Mouse (Mus musculus): ENCODE data around the gene Rtcb. TPM values are rescaled to one million over a fixed set of nuclear protein-coding genes. Genes with fewer than 3 reads are reported as not detected.
A peak's percentile ranks its signal among the peaks of the same experiment; 100 is the strongest.

Gene Rtcb
- polyA plus RNA-seq (2015; fragmentation: Nextera tagmentation; extraction: Ambion mirVana), result 194 and 204 TPM in 2 replicates

DNA sequence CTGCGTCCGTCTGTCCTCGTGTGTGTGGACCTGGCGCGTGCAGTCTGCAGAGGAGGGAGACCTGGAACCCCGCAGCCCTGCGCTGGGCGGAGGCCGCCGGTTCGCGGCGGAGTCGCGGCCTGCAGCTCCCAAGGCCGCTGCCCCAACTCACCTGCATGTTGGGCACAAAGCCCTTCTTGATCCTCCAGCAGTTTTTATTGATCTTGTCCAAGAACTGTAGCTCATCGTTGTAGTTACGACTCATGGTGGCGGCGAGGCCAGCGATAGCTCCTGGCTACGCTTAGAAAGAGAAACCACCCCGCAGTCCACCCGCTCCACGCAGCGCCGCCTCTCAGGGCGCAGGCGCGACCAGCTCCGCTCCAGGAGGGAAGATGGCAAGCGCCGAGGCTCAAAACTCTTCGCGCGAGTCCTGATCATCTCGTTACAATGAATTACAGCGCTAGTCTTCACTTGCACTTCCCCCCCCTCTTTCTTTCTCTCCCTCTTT is at the start of gene Rtcb:
Rtcb (minus strand) TSS at position 360 of the 487 bp plus-strand sequence.
- H3K27me3 ChIP-seq, result no peaks in the 10 kb centered on the region
- H3K4me1 ChIP-seq, result peaks cover 7% of the 10 kb centered on the region; the same call in 1 of the 2 replicates
- H3K36me3 ChIP-seq, result peaks cover 30% of the 10 kb centered on the region
- WGBS, result under 1% methylated on average over 38 of the region's 38 CpGs
- H3K27ac ChIP-seq, result peak within 1 kb of the TSS; percentile 84
- H3K4me2 ChIP-seq, result peak within 1 kb of the TSS; percentile 88
- H3K9me3 ChIP-seq, result no peaks in the 10 kb centered on the region
- peak within 1 kb of the TSS; percentile 96 for H3K9ac ChIP-seq
- peak; percentile 84 for ATAC-seq (ENCODE audit: insufficient number of reproducible peaks, insufficient read depth, low FRiP score, low TSS enrichment, low read depth)
- H3K4me3 ChIP-seq, result peak within 1 kb of the TSS; percentile 99

DNA sequence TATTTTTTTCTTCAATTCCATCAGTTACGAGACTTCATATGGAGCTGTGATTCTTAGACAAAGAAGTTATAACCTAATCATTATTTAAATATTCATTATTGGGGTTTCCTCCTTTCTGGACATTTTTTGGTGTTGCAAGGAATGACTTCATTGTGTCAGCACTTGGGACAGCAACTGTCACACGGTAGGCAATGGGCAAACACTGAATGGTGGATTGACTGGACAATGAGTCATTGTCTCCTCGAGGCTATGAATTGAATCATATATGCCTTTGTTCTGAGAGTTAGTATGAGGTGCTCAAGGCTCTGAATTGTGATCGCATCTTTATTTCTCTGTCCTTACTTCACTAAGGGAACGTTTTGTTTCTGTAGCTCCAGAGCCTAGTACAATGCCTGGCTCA is 48.8 kb upstream of the Rtcb start:
- WGBS, result 73% methylated on average over 5 of the region's 5 CpGs
- Histone ChIP-seq H3K27ac (no peak overlapping the region), H3K27me3 (no peaks in the 10 kb centered on the region), H3K4me3 (no peak overlapping the region), H3K36me3 (no peaks in the 10 kb centered on the region), H3K9ac (no peak overlapping the region), H3K4me2 (no peak overlapping the region), H3K4me1 (no peaks in the 10 kb centered on the region), H3K9me3 (no peaks in the 10 kb centered on the region)
- ATAC-seq (ENCODE audit: insufficient number of reproducible peaks, insufficient read depth, low FRiP score, low TSS enrichment, low read depth), result no peak

DNA sequence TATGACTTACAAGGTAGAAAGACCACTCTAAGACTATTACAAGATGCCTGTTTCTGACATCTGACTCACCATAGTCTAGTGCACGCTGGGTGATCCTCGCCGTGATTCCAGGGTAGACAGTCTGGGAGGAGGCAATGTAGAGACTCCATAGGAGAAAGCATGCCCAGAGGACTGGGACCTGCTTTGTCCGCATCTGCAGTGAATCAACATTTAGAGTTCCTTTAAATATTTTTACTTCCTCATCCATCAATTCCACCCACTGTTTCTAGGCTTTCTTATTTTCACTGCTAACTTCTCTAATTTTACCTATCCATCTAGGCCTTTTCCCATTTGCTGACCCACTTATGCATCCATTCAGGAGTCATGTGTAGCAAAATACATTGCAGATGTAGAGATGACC is 42.8 kb upstream of the Rtcb start:
- H3K9me3 ChIP-seq, result no peaks in the 10 kb centered on the region
- no peak overlapping the region for H3K4me2 ChIP-seq
- H3K27ac ChIP-seq, result no peak overlapping the region
- no peaks in the 10 kb centered on the region for H3K4me1 ChIP-seq
- ATAC-seq (ENCODE audit: insufficient number of reproducible peaks, insufficient read depth, low FRiP score, low TSS enrichment, low read depth), result no peak
- no peaks in the 10 kb centered on the region for H3K27me3 ChIP-seq
- H3K4me3 ChIP-seq, result no peak overlapping the region
- no peak overlapping the region for H3K9ac ChIP-seq
- no peaks in the 10 kb centered on the region for H3K36me3 ChIP-seq
- 95% methylated on average over 4 of the region's 4 CpGs for WGBS

DNA sequence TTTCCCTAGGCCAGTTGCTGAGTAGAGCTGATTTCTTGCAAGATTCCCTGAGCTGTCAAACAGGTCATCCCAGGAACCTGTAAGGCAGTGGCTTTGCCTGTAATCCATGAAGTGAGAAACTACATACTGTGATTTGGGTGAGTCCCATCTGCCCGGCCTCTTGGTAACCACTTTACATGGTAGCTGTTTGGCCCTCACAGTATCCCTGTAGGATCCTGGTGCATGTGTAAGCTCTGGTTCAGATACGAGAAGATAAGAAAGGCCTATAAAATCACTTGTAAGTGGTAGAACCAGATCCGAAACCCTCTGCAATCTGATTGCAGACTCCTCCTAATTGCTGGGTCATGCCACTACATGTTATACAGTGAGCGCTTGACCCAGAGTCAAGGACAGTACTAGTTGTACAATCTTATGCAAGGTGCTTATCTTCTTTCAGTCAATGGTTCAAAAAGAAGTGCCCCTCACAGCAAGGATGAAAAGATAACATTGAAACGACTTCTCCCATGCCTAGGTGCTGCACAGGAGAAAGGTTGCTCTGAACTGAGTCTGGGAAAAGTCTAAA is 37.0 kb upstream of the Rtcb start:
- Histone ChIP-seq H3K27me3 (no peaks in the 10 kb centered on the region), H3K27ac (no peak overlapping the region), H3K4me2 (no peak overlapping the region), H3K4me3 (no peak overlapping the region), H3K9me3 (no peaks in the 10 kb centered on the region), H3K9ac (no peak overlapping the region), H3K36me3 (no peaks in the 10 kb centered on the region), H3K4me1 (peaks cover 7% of the 10 kb centered on the region; the same call in 1 of the 2 replicates)
- 72% methylated on average over 5 of the region's 5 CpGs for WGBS
- ATAC-seq (ENCODE audit: insufficient number of reproducible peaks, insufficient read depth, low FRiP score, low TSS enrichment, low read depth), result no peak

DNA sequence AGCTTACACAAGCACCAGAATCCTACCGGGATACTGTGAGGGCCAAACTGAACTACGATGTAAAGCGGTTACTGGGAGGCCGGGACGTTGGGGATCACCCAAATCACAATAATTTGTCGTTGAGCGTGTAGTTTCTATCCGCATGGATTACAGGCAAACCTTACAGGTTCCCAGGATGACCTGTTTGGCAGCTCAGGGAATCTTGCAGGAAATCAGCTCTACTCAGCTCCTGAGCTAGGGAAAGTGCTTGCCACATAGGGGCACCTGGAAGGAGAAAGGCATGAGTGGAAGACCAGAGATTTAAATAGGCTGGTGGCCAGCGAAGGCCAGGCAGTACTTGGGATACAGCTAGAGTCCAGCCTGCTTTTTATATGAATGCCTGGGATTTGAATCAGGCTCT is 36.2 kb upstream of the Rtcb start:
- no peak overlapping the region for H3K4me3 ChIP-seq
- 81% methylated on average over 9 of the region's 9 CpGs for WGBS
- no peak overlapping the region for H3K27ac ChIP-seq
- no peaks in the 10 kb centered on the region for H3K36me3 ChIP-seq
- ATAC-seq (ENCODE audit: insufficient number of reproducible peaks, insufficient read depth, low FRiP score, low TSS enrichment, low read depth), result no peak
- no peak overlapping the region for H3K9ac ChIP-seq
- H3K9me3 ChIP-seq, result no peaks in the 10 kb centered on the region
- no peak overlapping the region for H3K4me2 ChIP-seq
- no peaks in the 10 kb centered on the region for H3K27me3 ChIP-seq
- H3K4me1 ChIP-seq, result peaks cover 7% of the 10 kb centered on the region; the same call in 1 of the 2 replicates

DNA sequence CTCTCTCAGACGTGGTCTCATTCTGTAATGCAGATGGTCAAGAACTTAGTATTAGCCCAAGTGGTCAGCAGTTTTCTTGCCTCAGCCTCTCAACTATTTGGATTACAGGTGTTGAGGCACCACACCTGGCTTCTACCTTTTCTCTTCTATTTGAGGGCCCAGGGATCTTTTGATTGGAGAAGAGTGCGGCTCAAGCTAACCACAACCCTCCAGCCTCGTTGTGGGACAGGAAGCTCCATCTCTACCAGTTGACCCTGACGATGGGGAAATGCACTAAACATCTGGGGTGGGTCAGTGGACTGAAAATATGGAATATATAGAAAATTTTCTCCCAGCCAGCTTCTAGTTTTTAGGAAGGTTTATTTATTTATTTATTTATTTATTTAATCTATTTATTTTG is 34.8 kb upstream of the Rtcb start:
- Histone ChIP-seq H3K9me3 (no peaks in the 10 kb centered on the region), H3K27me3 (no peaks in the 10 kb centered on the region), H3K4me2 (no peak overlapping the region), H3K36me3 (no peaks in the 10 kb centered on the region), H3K27ac (no peak overlapping the region), H3K9ac (no peak overlapping the region), H3K4me3 (no peak overlapping the region), H3K4me1 (peaks cover 7% of the 10 kb centered on the region; the same call in 1 of the 2 replicates)
- 74% methylated on average over 4 of the region's 4 CpGs for WGBS
- no peak for ATAC-seq (ENCODE audit: insufficient number of reproducible peaks, insufficient read depth, low FRiP score, low TSS enrichment, low read depth)

DNA sequence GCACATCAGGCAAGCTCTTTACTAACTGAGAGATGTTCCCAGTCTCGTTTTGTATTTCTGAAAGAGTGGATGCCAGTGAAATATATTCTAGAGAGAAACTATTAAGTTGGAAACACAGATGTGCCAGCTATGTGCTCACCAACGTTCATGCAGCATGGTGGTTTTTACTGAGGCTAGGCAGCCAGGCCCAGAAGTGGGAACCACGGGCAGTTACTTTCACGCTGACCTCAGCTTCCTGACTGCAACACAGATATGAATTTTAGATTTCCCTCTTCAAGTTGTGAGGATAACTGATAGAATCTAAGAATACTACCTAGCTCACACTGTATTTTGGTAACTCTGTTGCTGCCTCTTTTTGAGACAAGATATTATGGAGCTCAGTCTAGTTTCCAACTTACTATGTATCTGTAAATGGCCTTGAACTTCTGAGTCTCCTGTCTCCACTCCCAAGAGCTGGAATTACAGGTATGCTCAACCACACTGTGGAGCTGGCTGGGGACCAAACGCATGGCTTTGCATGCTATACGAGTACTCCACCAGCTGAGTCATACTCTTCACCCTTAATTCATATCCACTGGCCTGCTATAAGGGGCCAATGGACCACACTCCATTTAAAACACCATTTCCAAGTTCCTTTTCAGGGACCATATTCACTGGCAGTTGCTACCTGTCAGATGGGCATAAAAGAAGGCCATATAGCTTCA is 31.9 kb upstream of the Rtcb start:
- no peak for ATAC-seq (ENCODE audit: insufficient number of reproducible peaks, insufficient read depth, low FRiP score, low TSS enrichment, low read depth)
- Histone ChIP-seq H3K36me3 (no peaks in the 10 kb centered on the region), H3K4me2 (no peak overlapping the region), H3K4me3 (no peak overlapping the region), H3K9me3 (no peaks in the 10 kb centered on the region), H3K27me3 (no peaks in the 10 kb centered on the region), H3K4me1 (peaks cover 7% of the 10 kb centered on the region; the same call in 1 of the 2 replicates), H3K27ac (no peak overlapping the region), H3K9ac (no peak overlapping the region)
- 75% methylated on average over 6 of the region's 6 CpGs for WGBS

DNA sequence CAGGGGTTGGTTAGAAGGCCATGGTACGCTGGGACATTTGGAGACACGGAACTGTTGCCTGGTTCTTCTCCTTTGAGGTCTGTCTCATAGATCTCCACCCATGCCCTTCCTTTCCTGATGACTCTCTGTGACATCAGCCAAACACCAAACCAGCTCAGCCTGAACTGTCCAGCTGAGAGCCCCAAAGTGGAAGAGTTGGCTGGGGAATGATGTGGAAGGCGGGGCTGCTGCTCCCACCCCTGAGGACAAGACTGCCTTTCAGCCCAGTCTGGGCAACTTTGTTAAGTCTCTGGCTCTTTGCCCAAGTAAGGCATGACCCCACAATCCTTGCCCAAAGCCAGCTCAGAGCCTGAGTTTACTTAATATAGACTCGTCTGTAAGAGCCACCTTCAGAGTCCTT is 15.3 kb upstream of the Rtcb start:
- 0 out of 2 replicates have a peak, but pooled peaks have one; percentile 43 for ATAC-seq (ENCODE audit: insufficient number of reproducible peaks, insufficient read depth, low FRiP score, low TSS enrichment, low read depth)
- Histone ChIP-seq H3K4me3 (no peak overlapping the region), H3K9me3 (no peaks in the 10 kb centered on the region), H3K9ac (no peak overlapping the region), H3K4me2 (no peak overlapping the region), H3K27ac (no peak overlapping the region), H3K4me1 (no peaks in the 10 kb centered on the region), H3K27me3 (no peaks in the 10 kb centered on the region), H3K36me3 (no peaks in the 10 kb centered on the region)
- WGBS, result 77% methylated on average over 4 of the region's 4 CpGs

DNA sequence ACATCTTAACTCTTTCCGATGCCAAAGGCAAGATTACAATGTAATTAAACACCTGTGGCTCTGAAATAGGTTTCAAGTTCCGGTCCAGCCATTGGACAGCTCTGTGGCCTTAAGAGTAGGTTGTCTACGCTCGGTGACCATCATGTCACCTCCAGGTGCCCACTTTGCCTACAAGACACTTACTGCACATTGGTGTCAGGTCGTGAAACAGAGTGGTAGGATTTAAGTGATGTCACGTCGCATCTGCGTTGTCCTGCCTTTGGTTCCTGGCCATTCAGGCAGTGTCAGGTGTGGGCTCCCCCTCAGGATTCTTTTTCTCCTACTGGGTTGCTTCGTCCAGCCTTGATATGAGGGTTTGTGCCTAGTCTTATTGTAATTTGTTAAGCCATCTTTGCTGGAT is 14.2 kb upstream of the Rtcb start:
- Histone ChIP-seq H3K9ac (no peak overlapping the region), H3K9me3 (no peaks in the 10 kb centered on the region), H3K4me1 (no peaks in the 10 kb centered on the region), H3K36me3 (no peaks in the 10 kb centered on the region), H3K27ac (no peak overlapping the region), H3K4me3 (no peak overlapping the region), H3K27me3 (no peaks in the 10 kb centered on the region), H3K4me2 (no peak overlapping the region)
- WGBS, result 86% methylated on average over 9 of the region's 9 CpGs
- no peak for ATAC-seq (ENCODE audit: insufficient number of reproducible peaks, insufficient read depth, low FRiP score, low TSS enrichment, low read depth)

DNA sequence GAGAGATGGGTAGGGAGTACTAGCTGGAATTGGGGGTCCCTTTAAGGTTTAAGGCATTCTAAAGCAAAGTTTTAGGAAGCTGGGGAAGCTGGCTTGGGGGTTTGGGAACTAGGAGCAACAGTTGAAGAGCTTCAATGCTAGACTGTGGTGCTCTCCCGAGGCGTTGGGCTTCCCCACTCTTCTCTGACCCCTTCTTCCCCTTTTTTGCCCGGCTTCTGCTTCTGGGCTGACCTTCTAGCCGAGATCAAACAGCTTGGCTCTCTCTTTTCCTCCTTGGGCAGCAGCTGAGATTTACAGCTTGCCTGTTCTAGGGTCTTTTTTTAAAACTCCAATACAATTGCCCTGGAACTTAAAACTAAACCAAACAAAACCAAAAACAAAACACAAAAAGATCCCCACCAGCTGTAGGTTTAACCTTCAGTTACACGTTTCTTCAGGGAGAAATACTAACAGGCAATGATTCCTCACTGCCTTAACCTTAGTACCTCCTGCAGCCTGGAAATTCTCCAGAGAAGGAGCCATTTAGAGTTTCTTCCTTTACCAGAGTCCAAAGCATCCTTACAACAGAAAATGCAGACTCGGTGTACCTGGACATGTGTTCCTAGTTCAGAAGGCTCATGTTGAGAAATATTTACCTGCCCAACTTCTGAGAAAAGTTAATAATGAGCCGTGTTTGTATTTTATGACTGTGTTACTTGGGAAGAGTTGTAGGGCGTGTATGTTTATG is 12.4 kb upstream of the Rtcb start:
- 52% methylated on average over 8 of the region's 8 CpGs for WGBS
- Histone ChIP-seq H3K27ac (no peak overlapping the region), H3K9ac (no peak overlapping the region), H3K4me3 (no peak overlapping the region), H3K4me1 (no peaks in the 10 kb centered on the region), H3K36me3 (no peaks in the 10 kb centered on the region), H3K9me3 (no peaks in the 10 kb centered on the region), H3K4me2 (no peak overlapping the region), H3K27me3 (no peaks in the 10 kb centered on the region)
- no peak for ATAC-seq (ENCODE audit: insufficient number of reproducible peaks, insufficient read depth, low FRiP score, low TSS enrichment, low read depth)

DNA sequence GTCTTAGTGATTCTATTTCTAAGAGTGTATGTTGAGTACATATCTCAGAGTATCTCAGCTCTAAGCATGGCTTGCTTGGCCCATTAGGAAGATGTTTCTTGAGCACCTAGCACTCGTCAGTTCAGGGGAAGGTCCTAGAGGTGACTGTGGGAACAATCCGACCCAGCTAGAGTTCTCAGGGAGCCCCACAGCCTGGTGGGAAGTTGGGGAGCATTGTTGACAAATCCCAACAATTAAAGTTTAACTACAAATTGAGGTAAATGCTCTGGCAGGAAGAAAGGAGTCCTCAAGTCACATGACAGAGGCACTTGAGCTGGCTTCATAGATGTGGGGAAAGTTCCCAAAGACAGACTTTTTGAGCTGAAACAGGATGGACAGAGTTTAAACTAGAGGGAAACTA is 11.1 kb upstream of the Rtcb start:
- Histone ChIP-seq H3K9ac (no peak overlapping the region), H3K4me2 (no peak overlapping the region), H3K36me3 (no peaks in the 10 kb centered on the region), H3K4me1 (no peaks in the 10 kb centered on the region), H3K4me3 (no peak overlapping the region), H3K9me3 (no peaks in the 10 kb centered on the region), H3K27me3 (no peaks in the 10 kb centered on the region), H3K27ac (no peak overlapping the region)
- no peak for ATAC-seq (ENCODE audit: insufficient number of reproducible peaks, insufficient read depth, low FRiP score, low TSS enrichment, low read depth)
- 38% methylated on average over 2 of the region's 2 CpGs for WGBS
